Mouse (Mus musculus) embryonic facial prominence, embryonic 13.5 days (tissue): ENCODE measurements around the gene Chmp4b. TPM values are rescaled to one million over a fixed set of nuclear protein-coding genes. Genes with fewer than 3 reads are reported as not detected.

ENCODE experiments used
- ATAC-seq: fragments of 200-750 bp; cut with Nextera tagmentation; 2 replicates; pipeline ENCODE4 v1.8.0; 2017; ENCODE audit warnings: low read depth; ENCODE audit not compliant: insufficient number of reproducible peaks, insufficient read depth, low FRiP score, low TSS enrichment
- H3K27ac ChIP-seq: fragments of 300-500 bp; sonication (generic); 2 replicates; pipeline ENCODE4 v1.5.1; 2015; ENCODE audit warnings: moderate library complexity, mild to moderate bottlenecking, inconsistent platforms
- H3K27me3 ChIP-seq: fragments of 300-500 bp; sonication (generic); 2 replicates; pipeline ENCODE4 v1.6.1; 2015; ENCODE audit warnings: mild to moderate bottlenecking, inconsistent platforms
- H3K36me3 ChIP-seq: fragments of 300-500 bp; sonication (generic); 2 replicates; pipeline ENCODE4 v1.6.1; 2015; ENCODE audit warnings: mild to moderate bottlenecking, inconsistent platforms
- H3K4me1 ChIP-seq: fragments of 300-500 bp; sonication (generic); 2 replicates; pipeline ENCODE4 v1.6.1; 2015; ENCODE audit warnings: inconsistent platforms
- H3K4me2 ChIP-seq: fragments of 300-500 bp; sonication (generic); 2 replicates; pipeline ENCODE4 v1.6.1; 2015; ENCODE audit warnings: moderate library complexity, mild to moderate bottlenecking, inconsistent platforms
- H3K4me3 ChIP-seq: fragments of 300-500 bp; sonication (generic); 2 replicates; pipeline ENCODE4 v1.5.1; 2015; ENCODE audit warnings: mild to moderate bottlenecking, inconsistent platforms
- H3K9ac ChIP-seq: fragments of 300-500 bp; sonication (generic); 2 replicates; pipeline ENCODE4 v1.6.1; 2015; ENCODE audit warnings: mild to moderate bottlenecking, inconsistent platforms
- H3K9me3 ChIP-seq: fragments of 300-500 bp; sonication (generic); 2 replicates; pipeline ENCODE4 v1.6.1; 2016; ENCODE audit warnings: inconsistent platforms
- WGBS: fragments of 180-500 bp; shearing (Covaris S2); methylation state at CpG from one replicate; pipeline ENCODE4 v1.1.7; 2015; ENCODE audit warnings: mixed read lengths; 5-methylcytosine and 5-hydroxymethylcytosine counted together
- polyA plus RNA-seq: library from polyadenylated mRNA; unstranded; fragments of >200 nt; fragmentation: Nextera tagmentation; extraction: Ambion mirVana; gene quantifications from 2 replicates; pipeline ENCODE4 v1.2.1, GENCODE M21; 2015

The Chmp4b gene
- polyA plus RNA-seq, 1 experiment from 2014 or later, result 34.7 TPM

GRCm38 (mm10) chr2:154642712-154643385 is 8.7 kb upstream of the Chmp4b start:
- Histone ChIP-seq H3K9me3 (peaks cover 5% of the 10 kb centered on the region), H3K27me3 (no peaks in the 10 kb centered on the region), H3K4me2 (no peak overlapping the region), H3K4me1 (no peaks in the 10 kb centered on the region), H3K36me3 (peaks cover 69% of the 10 kb centered on the region), H3K4me3 (no peak overlapping the region), H3K27ac (no peak overlapping the region), H3K9ac (no peak overlapping the region)
- 83% methylated on average over 6 of the region's 6 CpGs for WGBS
- ATAC-seq, result no peak

GRCm38 (mm10) chr2:154646634-154647033 is 4.9 kb upstream of the Chmp4b start:
- Histone ChIP-seq H3K27ac (no peak overlapping the region), H3K9me3 (no peaks in the 10 kb centered on the region), H3K36me3 (peaks cover 45% of the 10 kb centered on the region), H3K4me3 (no peak overlapping the region), H3K4me2 (no peak overlapping the region), H3K4me1 (no peaks in the 10 kb centered on the region), H3K9ac (no peak overlapping the region), H3K27me3 (no peaks in the 10 kb centered on the region)
- 79% methylated on average over 5 of the region's 5 CpGs for WGBS
- ATAC-seq, result no peak

GRCm38 (mm10) chr2:154648086-154648485 is 3.4 kb upstream of the Chmp4b start:
- no peak overlapping the region for H3K27ac ChIP-seq
- no peak overlapping the region for H3K9ac ChIP-seq
- H3K36me3 ChIP-seq, result peaks cover 34% of the 10 kb centered on the region
- H3K9me3 ChIP-seq, result no peaks in the 10 kb centered on the region
- no peak overlapping the region for H3K4me3 ChIP-seq
- H3K4me1 ChIP-seq, result no peaks in the 10 kb centered on the region
- 17% methylated on average over 3 of the region's 3 CpGs for WGBS
- no peaks in the 10 kb centered on the region for H3K27me3 ChIP-seq
- H3K4me2 ChIP-seq, result no peak overlapping the region
- no peak for ATAC-seq

GRCm38 (mm10) chr2:154650404-154650803 is 1.1 kb upstream of the Chmp4b start:
- H3K9ac ChIP-seq, result no peak overlapping the region
- WGBS, result 75% methylated on average over 3 of the region's 3 CpGs
- no peaks in the 10 kb centered on the region for H3K27me3 ChIP-seq
- peak overlapping the region; percentile 63; the same call in 1 of the 2 replicates for H3K27ac ChIP-seq
- no peak for ATAC-seq
- H3K4me2 ChIP-seq, result no peak overlapping the region
- H3K4me1 ChIP-seq, result no peaks in the 10 kb centered on the region
- no peaks in the 10 kb centered on the region for H3K9me3 ChIP-seq
- H3K36me3 ChIP-seq, result peaks cover 13% of the 10 kb centered on the region
- H3K4me3 ChIP-seq, result no peak overlapping the region

GRCm38 (mm10) chr2:154654976-154655375 is 3.5 kb downstream of the Chmp4b start:
- H3K36me3 ChIP-seq, result no peaks in the 10 kb centered on the region; the same call in 1 of the 2 replicates
- no peak overlapping the region for H3K9ac ChIP-seq
- no peaks in the 10 kb centered on the region for H3K9me3 ChIP-seq
- no peak for ATAC-seq
- H3K27ac ChIP-seq, result no peak overlapping the region
- no peak overlapping the region for H3K4me3 ChIP-seq
- WGBS, result 92% methylated on average over 12 of the region's 12 CpGs
- H3K27me3 ChIP-seq, result no peaks in the 10 kb centered on the region
- H3K4me1 ChIP-seq, result peaks cover 21% of the 10 kb centered on the region
- H3K4me2 ChIP-seq, result no peak overlapping the region

GRCm38 (mm10) chr2:154655878-154656414 is 4.4 kb downstream of the Chmp4b start:
- 76% methylated on average over 2 of the region's 2 CpGs for WGBS
- no peak overlapping the region for H3K4me3 ChIP-seq
- no peak overlapping the region; the same call in 1 of the 2 replicates for H3K9ac ChIP-seq
- H3K4me2 ChIP-seq, result peak overlapping the region; percentile 93
- H3K4me1 ChIP-seq, result peaks cover 21% of the 10 kb centered on the region
- H3K27ac ChIP-seq, result no peak overlapping the region
- no peak for ATAC-seq
- H3K36me3 ChIP-seq, result peaks cover 6% of the 10 kb centered on the region; the same call in 1 of the 2 replicates
- H3K9me3 ChIP-seq, result no peaks in the 10 kb centered on the region
- H3K27me3 ChIP-seq, result no peaks in the 10 kb centered on the region

- Histone ChIP-seq H3K4me1 (peaks cover 21% of the 10 kb centered on the region), H3K4me2 (peak overlapping the region; percentile 93), H3K9me3 (no peaks in the 10 kb centered on the region), H3K27me3 (no peaks in the 10 kb centered on the region), H3K4me3 (peak overlapping the region; percentile 85), H3K9ac (peak overlapping the region; percentile 96), H3K36me3 (peaks cover 14% of the 10 kb centered on the region), H3K27ac (peak overlapping the region; percentile 89)
- WGBS, result under 1% methylated on average over 67 of the region's 67 CpGs
- peak; percentile 99 for ATAC-seq
Observed at GRCm38 (mm10) chr2:154656710-154657485, 5.4 kb downstream of the Chmp4b start.

GRCm38 (mm10) chr2:154657486-154658237 is 6.2 kb downstream of the Chmp4b start:
- Histone ChIP-seq H3K27ac (peak overlapping the region; percentile 89), H3K4me3 (peak overlapping the region; percentile 85), H3K4me2 (peak overlapping the region; percentile 93), H3K9me3 (no peaks in the 10 kb centered on the region), H3K27me3 (no peaks in the 10 kb centered on the region), H3K4me1 (peaks cover 21% of the 10 kb centered on the region), H3K36me3 (peaks cover 20% of the 10 kb centered on the region), H3K9ac (peak overlapping the region; percentile 96)
- WGBS, result 8% methylated on average over 12 of the region's 12 CpGs
- no peak for ATAC-seq

GRCm38 (mm10) chr2:154659070-154659469 is 7.6 kb downstream of the Chmp4b start:
- Histone ChIP-seq H3K27ac (0 out of 2 replicates have a peak overlapping the region, but pooled peaks have one; percentile 22), H3K4me3 (peak overlapping the region; percentile 85; the same call in 1 of the 2 replicates)
- WGBS, result 79% methylated on average over 4 of the region's 4 CpGs

GRCm38 (mm10) chr2:154659531-154660074 is 8.1 kb downstream of the Chmp4b start:
- Histone ChIP-seq H3K4me2 (peak overlapping the region; percentile 93), H3K4me1 (peaks cover 21% of the 10 kb centered on the region), H3K9ac (peak overlapping the region; percentile 96), H3K27ac (0 out of 2 replicates have a peak overlapping the region, but pooled peaks have one; percentile 22), H3K27me3 (no peaks in the 10 kb centered on the region), H3K9me3 (no peaks in the 10 kb centered on the region), H3K4me3 (peak overlapping the region; percentile 85; the same call in 1 of the 2 replicates), H3K36me3 (peaks cover 24% of the 10 kb centered on the region)
- 80% methylated on average over 4 of the region's 5 CpGs for WGBS
- ATAC-seq, result no peak

More at GRCm38 (mm10) chr2:154659070-154659469, 7.6 kb downstream of the Chmp4b start:
- H3K27me3 ChIP-seq, result no peaks in the 10 kb centered on the region
- H3K9me3 ChIP-seq, result no peaks in the 10 kb centered on the region
- peaks cover 21% of the 10 kb centered on the region for H3K4me1 ChIP-seq
- H3K4me2 ChIP-seq, result peak overlapping the region; percentile 93
- peaks cover 24% of the 10 kb centered on the region for H3K36me3 ChIP-seq
- peak overlapping the region; percentile 96 for H3K9ac ChIP-seq
- no peak for ATAC-seq

- Histone ChIP-seq H3K4me3 (no peak overlapping the region), H3K4me2 (no peak overlapping the region), H3K36me3 (peaks cover 7% of the 10 kb centered on the region), H3K4me1 (peaks cover 27% of the 10 kb centered on the region), H3K9ac (no peak overlapping the region), H3K9me3 (no peaks in the 10 kb centered on the region), H3K27ac (no peak overlapping the region), H3K27me3 (no peaks in the 10 kb centered on the region)
- ATAC-seq, result no peak
- 67% methylated on average over 7 of the region's 7 CpGs for WGBS
Observed at GRCm38 (mm10) chr2:154668680-154669079, 17.2 kb downstream of the Chmp4b start.
